Mouse (Mus musculus) small intestine, adult 2 months (tissue): ENCODE data around the gene Rapgef2. TPM values are rescaled to one million over a fixed set of nuclear protein-coding genes. Genes with fewer than 3 reads are reported as not detected.

ENCODE experiments used
- H3K27ac ChIP-seq: fragments of 200-500 bp; 2 replicates; pipeline ENCODE4 v1.5.1; 2012; ENCODE audit warnings: low read depth, low read length, control low read depth, inconsistent platforms; ENCODE audit not compliant: insufficient read depth
- H3K27me3 ChIP-seq: fragments of 200-500 bp; 2 replicates; pipeline ENCODE4 v1.6.1; 2012; ENCODE audit warnings: mild to moderate bottlenecking, moderate library complexity, low read length, inconsistent platforms; ENCODE audit not compliant: control insufficient read depth, insufficient read depth
- H3K36me3 ChIP-seq: fragments of 200-500 bp; 2 replicates; pipeline ENCODE4 v1.6.1; 2012; ENCODE audit warnings: mild to moderate bottlenecking, low read length, control low read depth, inconsistent platforms; ENCODE audit not compliant: control insufficient read depth, insufficient read depth
- H3K4me1 ChIP-seq: fragments of 200-500 bp; 2 replicates; pipeline ENCODE4 v1.6.1; 2012; ENCODE audit warnings: low read length, inconsistent platforms, mixed read lengths; ENCODE audit not compliant: control insufficient read depth, insufficient read depth, insufficient read length
- H3K4me3 ChIP-seq: fragments of 200-500 bp; 2 replicates; pipeline ENCODE4 v1.5.1; 2012; ENCODE audit warnings: low read depth, mild to moderate bottlenecking, control low read depth, inconsistent platforms, low read length, moderate library complexity
- CTCF ChIP-seq: fragments of 200-500 bp; IDR thresholded peaks from 2 replicates; pipeline ENCODE4 v1.5.1; 2012; ENCODE audit warnings: low read depth, mild to moderate bottlenecking, control low read depth, inconsistent platforms, low read length, moderate library complexity, mixed read lengths; ENCODE audit not compliant: insufficient replicate concordance, insufficient read length; ENCODE audit errors: extremely low read depth
- POLR2A ChIP-seq: fragments of 200-500 bp; IDR thresholded peaks from 2 replicates; pipeline ENCODE4 v1.6.1; 2012; ENCODE audit warnings: low read depth, mild to moderate bottlenecking, control low read depth, inconsistent platforms, low read length, moderate library complexity
- WGBS: fragments of 180-500 bp; shearing (Covaris S2); methylation state at CpG from one replicate; pipeline ENCODE4 v1.1.7; 2018; 5-methylcytosine and 5-hydroxymethylcytosine counted together
- polyA plus RNA-seq: library from polyadenylated mRNA; depleted of rRNA; stranded (reverse); fragments of >200 nt; gene quantifications from 2 replicates; pipeline ENCODE4 v1.2.3, GENCODE M21; 2012

Rapgef2 gene
- polyA plus RNA-seq, 1 experiment: 8.5 TPM

DNA sequence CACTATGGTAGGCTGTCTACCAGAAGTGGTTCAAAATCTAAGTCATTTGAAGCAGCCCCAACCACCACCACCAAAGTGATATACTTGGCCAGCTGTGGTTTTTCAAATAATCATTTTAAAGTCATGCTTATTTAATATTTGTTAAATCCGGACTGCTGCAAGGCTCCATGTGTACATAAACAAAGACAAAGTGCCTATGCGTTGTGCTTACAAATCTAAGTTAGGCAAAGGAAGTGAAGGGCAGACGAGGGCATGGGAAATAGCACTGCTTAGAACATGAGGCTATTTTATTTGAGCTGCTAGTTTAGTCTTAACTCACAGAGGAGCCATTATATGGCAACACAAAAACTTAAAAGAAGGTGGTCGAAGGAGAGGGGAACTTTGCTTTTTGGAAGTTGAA is 6.7 kb upstream of the Rapgef2 start:
- Histone ChIP-seq H3K4me3 (no peak overlapping the region), H3K36me3 (no peaks in the 10 kb centered on the region), H3K27ac (no peak overlapping the region), H3K4me1 (peaks cover 10% of the 10 kb centered on the region; the same call in 1 of the 2 replicates), H3K27me3 (no peaks in the 10 kb centered on the region)
- whole genome bisulfite sequencing: 73% methylated on average over 4 of the region's 4 CpGs
- TF ChIP-seq CTCF: no peak
- no peak for TF ChIP-seq POLR2A

DNA sequence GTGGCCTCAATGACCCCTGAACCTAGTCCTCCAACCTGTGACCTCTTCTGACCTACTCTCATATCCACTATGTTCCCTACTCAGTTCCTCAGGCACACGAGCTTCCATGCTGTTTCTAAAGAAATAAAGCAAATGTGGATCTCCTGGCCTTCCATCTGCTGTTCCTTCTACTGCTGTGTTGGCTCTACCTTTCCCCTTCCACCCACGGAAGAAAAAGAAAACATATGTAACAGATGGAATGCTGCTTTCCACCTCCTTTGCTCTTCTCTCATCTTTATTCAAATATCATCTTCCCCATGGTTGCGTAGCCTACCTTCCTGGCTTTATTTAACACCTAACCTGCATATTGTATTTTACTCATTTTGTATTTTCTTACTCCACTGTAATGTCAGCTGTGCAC is 2.7 kb upstream of the Rapgef2 start:
- H3K4me1 ChIP-seq: peaks cover 12% of the 10 kb centered on the region; the same call in 1 of the 2 replicates

DNA sequence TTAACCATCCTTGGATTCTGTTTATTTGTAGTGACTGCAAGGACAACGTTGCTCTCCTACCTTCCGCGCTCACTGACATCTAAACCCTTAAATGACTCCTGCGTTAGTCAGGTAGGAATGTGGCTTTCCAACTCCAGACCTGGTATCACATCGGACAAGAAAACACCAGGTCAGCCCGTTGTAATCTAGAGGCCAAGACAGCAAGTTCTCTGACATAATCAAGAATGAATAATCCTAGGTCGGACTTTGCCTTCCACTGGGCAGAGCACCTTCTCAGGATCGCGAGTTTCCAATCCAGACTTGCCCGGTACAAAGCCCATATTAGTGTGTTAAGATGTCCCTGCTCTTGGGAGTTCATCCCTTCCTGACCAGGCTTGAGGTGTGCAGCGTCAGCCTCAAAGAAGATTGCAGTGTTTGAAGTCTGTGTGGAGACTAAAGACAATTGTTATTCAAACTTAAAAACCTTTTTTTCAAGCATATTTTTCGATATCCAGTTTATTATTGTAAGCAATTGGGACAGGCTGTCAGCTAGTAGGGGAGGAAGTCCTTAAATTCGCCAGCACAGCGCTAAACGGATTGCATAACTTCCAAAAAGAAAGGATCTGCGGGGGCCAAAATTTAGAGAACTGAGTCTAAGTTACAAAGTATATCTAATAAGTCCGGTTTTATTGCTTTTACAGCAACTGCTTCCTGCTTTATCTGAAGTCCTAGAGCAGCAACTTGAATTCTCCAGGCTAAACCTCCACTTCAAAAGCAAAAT is 1.6 kb upstream of the Rapgef2 start:
- TF ChIP-seq CTCF: no peak
- TF ChIP-seq POLR2A: no peak
- Histone ChIP-seq H3K36me3 (no peaks in the 10 kb centered on the region), H3K27me3 (no peaks in the 10 kb centered on the region), H3K27ac (peak overlapping the region; percentile 98), H3K4me1 (peaks cover 9% of the 10 kb centered on the region; the same call in 1 of the 2 replicates), H3K4me3 (peak overlapping the region; percentile 98)
- 6% methylated on average over 17 of the region's 17 CpGs for WGBS

More for the DNA sequence above, 2.7 kb upstream of the Rapgef2 start:
- no peak for TF ChIP-seq POLR2A
- TF ChIP-seq CTCF: no peak
- no peaks in the 10 kb centered on the region for H3K27me3 ChIP-seq
- H3K36me3 ChIP-seq: no peaks in the 10 kb centered on the region
- no peak overlapping the region for H3K27ac ChIP-seq
- H3K4me3 ChIP-seq: no peak overlapping the region
- WGBS: 87% methylated on average over 3 of the region's 3 CpGs

DNA sequence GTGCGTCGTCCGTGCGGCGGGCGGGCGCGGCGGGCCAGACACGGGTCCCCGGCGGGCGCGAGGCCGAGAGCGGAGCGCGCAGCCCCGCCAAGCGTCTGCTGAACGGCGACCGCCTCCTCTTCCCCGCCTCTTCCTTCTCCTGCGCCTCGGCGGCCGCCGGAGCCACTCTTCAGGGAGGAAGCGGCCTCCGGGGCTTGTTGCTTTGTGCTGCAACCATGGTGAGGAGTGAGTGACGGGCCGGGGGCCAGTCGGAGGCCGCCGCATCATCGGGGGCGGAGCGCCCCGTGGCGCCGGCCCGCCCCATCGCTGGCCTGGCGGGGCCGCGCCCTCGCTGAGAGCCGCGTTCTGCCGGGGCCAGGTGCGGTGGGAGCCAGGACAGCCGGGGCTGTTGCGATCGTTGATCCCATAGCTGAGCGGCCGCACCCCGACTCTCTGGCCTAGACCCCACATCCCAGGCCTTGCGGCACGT is 825 bp upstream of the Rapgef2 start:
- peak overlapping the region; percentile 98 for H3K27ac ChIP-seq
- H3K4me1 ChIP-seq: peaks cover 9% of the 10 kb centered on the region; the same call in 1 of the 2 replicates
- no peaks in the 10 kb centered on the region for H3K27me3 ChIP-seq
- H3K4me3 ChIP-seq: peak overlapping the region; percentile 98
- TF ChIP-seq POLR2A: peak; percentile 92
- no peak for TF ChIP-seq CTCF
- under 1% methylated on average over 58 of the region's 60 CpGs for WGBS
- H3K36me3 ChIP-seq: no peaks in the 10 kb centered on the region

DNA sequence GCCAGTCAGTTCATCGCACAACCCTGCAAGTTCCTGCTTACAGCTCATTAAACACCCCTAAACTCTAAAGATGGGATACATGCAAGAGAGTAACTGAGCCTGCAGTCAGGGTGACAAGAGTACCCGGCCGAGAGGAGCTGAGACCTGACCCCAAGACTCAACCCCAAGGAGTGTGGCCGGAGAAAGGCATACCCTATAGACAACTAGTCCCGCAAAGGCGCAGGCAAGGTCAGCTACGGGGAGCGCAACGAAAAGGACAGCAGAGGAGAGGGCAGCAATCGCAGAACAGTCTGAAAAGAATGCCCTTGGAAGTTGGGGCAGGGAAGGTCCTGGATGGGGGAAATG is 314 bp downstream of the Rapgef2 start:
- WGBS: under 1% methylated on average over 10 of the region's 10 CpGs
- Histone ChIP-seq H3K27ac (peak overlapping the region; percentile 88), H3K27me3 (no peaks in the 10 kb centered on the region), H3K4me1 (peaks cover 12% of the 10 kb centered on the region; the same call in 1 of the 2 replicates), H3K4me3 (peak overlapping the region; percentile 98), H3K36me3 (no peaks in the 10 kb centered on the region)
- TF ChIP-seq CTCF (no peak), POLR2A (no peak)

DNA sequence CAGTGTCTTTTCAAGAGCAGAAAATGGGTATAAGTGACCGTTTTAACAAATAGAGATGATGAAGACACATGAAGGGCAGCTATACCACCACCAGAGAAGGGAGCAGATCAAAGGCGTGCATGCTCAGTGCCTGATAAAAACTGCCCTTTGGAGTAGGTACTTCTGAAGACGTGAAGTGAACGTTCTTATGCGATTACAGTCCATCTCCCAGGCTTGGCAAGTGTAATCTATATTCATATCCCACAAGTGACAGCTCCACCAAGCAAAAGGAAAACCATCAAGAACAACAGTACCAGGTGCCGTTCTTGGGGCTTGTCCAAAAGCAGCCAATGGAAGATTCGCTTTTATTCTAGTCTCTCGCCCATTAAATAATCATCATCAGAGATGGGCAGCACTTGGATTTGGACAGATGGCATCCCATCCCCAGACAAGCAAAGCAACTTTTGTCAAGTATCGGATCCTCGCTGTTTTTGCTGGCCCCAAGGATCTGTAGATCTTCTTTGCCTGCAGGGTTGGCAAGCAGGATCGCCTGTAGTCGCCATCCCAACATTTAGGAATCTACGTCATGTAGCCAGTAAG is 1.1 kb downstream of the Rapgef2 start:
- Histone ChIP-seq H3K4me1 (peaks cover 12% of the 10 kb centered on the region; the same call in 1 of the 2 replicates), H3K27me3 (no peaks in the 10 kb centered on the region), H3K36me3 (no peaks in the 10 kb centered on the region), H3K27ac (no peak overlapping the region), H3K4me3 (peak overlapping the region; percentile 49)
- 33% methylated on average over 13 of the region's 13 CpGs for WGBS
- TF ChIP-seq POLR2A: no peak
- TF ChIP-seq CTCF: no peak

DNA sequence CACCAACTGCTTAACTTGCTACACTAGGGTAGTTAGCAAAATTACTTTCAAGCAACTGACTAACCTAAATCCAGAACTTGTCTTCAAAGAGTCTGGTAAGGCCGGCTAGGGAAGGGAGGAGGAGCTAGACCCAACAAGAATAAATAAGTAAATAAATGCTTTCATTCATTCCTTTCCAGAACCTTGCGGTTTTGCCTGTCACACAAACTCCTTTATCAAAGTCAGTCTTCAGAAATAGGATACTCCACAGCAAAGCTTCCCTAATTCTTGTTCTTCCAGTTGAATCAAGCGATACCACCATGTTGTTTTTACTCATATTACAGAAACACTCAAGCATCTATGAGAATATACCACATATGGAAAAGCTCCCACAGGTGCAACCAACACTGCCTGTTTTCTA is 2.3 kb downstream of the Rapgef2 start:
- Histone ChIP-seq H3K36me3 (no peaks in the 10 kb centered on the region), H3K4me3 (no peak overlapping the region), H3K27ac (no peak overlapping the region), H3K4me1 (peaks cover 12% of the 10 kb centered on the region; the same call in 1 of the 2 replicates), H3K27me3 (no peaks in the 10 kb centered on the region)
- 74% methylated on average over 3 of the region's 3 CpGs for WGBS
- no peak for TF ChIP-seq POLR2A
- no peak for TF ChIP-seq CTCF
